Mouse (Mus musculus) erythroblast, embryonic 14.5 days (primary cell): ENCODE measurements around the gene Aco1.

ENCODE experiments used
- GATA1 ChIP-seq: IDR thresholded peaks from 2 replicates; pipeline ENCODE4 v1.6.1; 2012; ENCODE audit warnings: low read length, inconsistent platforms, mixed read lengths
- TAL1 ChIP-seq: IDR thresholded peaks from 3 replicates; pipeline ENCODE4 v1.6.1; 2012; ENCODE audit warnings: low read length, inconsistent platforms, mixed read lengths

GRCm38 (mm10) chr4:40156153-40156552 is 13.3 kb downstream of the Aco1 start:
- TF ChIP-seq GATA1 = no peak
- no peak for TF ChIP-seq TAL1
